Mouse (Mus musculus) forebrain, embryonic 16.5 days (tissue): ENCODE results near the gene Btbd1. TPM values are rescaled to one million over a fixed set of nuclear protein-coding genes. Genes with fewer than 3 reads are reported as not detected.

Experiments used
- ATAC-seq: fragments of 200-750 bp; cut with Nextera tagmentation; 2 replicates; pipeline ENCODE4 v1.8.0; 2017; ENCODE audit warnings: mild to moderate bottlenecking, moderate library complexity
- H3K27ac ChIP-seq: fragments of 300-500 bp; sonication (generic); 2 replicates; pipeline ENCODE4 v1.5.1; 2014; ENCODE audit warnings: low read length, control low read depth
- H3K27me3 ChIP-seq: fragments of 300-500 bp; sonication (generic); replicated peaks from 2 replicates; pipeline ENCODE4 v1.6.1; 2014; ENCODE audit warnings: low read length; ENCODE audit not compliant: control insufficient read depth, insufficient read depth
- H3K36me3 ChIP-seq: fragments of 300-500 bp; sonication (generic); 2 replicates; pipeline ENCODE4 v1.6.1; 2014; ENCODE audit not compliant: control insufficient read depth, insufficient read depth
- H3K4me1 ChIP-seq: fragments of 300-500 bp; sonication (generic); replicated peaks from 2 replicates; pipeline ENCODE4 v1.6.1; 2014; ENCODE audit warnings: low read length; ENCODE audit not compliant: control insufficient read depth, insufficient read depth
- H3K4me2 ChIP-seq: fragments of 300-500 bp; sonication (generic); 2 replicates; pipeline ENCODE4 v1.6.1; 2014; ENCODE audit warnings: mild to moderate bottlenecking, low read length, control low read depth
- H3K4me3 ChIP-seq: fragments of 300-500 bp; sonication (generic); replicated peaks from 2 replicates; pipeline ENCODE4 v1.5.1; 2014; ENCODE audit warnings: mild to moderate bottlenecking, low read length, control low read depth
- H3K9ac ChIP-seq: fragments of 300-500 bp; sonication (generic); replicated peaks from 2 replicates; pipeline ENCODE4 v1.6.1; 2014; ENCODE audit warnings: low read depth, low read length, control low read depth
- H3K9me3 ChIP-seq: fragments of 300-500 bp; sonication (generic); 2 replicates; pipeline ENCODE4 v1.6.1; 2016; ENCODE audit warnings: low read length; ENCODE audit not compliant: control insufficient read depth
- WGBS: fragments of 180-500 bp; shearing (Covaris S2); extraction: QIAGEN DNeasy Blood & Tissue Kit; methylation state at CpG from one replicate; pipeline ENCODE4 v1.1.7; 2014; 5-methylcytosine and 5-hydroxymethylcytosine counted together
- polyA plus RNA-seq: library from polyadenylated mRNA; unstranded; fragments of >200 nt; fragmentation: Nextera tagmentation; extraction: Ambion mirVana; gene quantifications from 2 replicates; pipeline ENCODE4 v1.2.1, GENCODE M21; 2015

Btbd1 gene
- polyA plus RNA-seq, 1 experiment from 2014 or later, result 99.0 TPM

GRCm38 (mm10) chr7:81854568-81855307 lies 25.5 kb upstream of the Btbd1 start:
- Histone ChIP-seq H3K27me3 (no peaks in the 10 kb centered on the region; the same call in 1 of the 2 replicates), H3K4me1 (peaks cover 9% of the 10 kb centered on the region), H3K9ac (no peak overlapping the region), H3K9me3 (no peaks in the 10 kb centered on the region), H3K4me2 (no peak overlapping the region), H3K4me3 (no peak overlapping the region), H3K36me3 (no peaks in the 10 kb centered on the region), H3K27ac (no peak overlapping the region)
- no peak for ATAC-seq
- 54% methylated on average over 8 of the region's 8 CpGs for WGBS

- Histone ChIP-seq H3K4me3 (no peak overlapping the region), H3K9ac (no peak overlapping the region), H3K4me1 (peaks cover 8% of the 10 kb centered on the region; the same call in 1 of the 2 replicates), H3K27ac (no peak overlapping the region), H3K27me3 (no peaks in the 10 kb centered on the region), H3K36me3 (no peaks in the 10 kb centered on the region), H3K4me2 (no peak overlapping the region), H3K9me3 (no peaks in the 10 kb centered on the region)
- 84% methylated on average over 3 of the region's 3 CpGs for WGBS
- no peak for ATAC-seq
Observed at GRCm38 (mm10) chr7:81851706-81852105, 22.5 kb upstream of the Btbd1 start.

GRCm38 (mm10) chr7:81850171-81850570 lies 20.9 kb upstream of the Btbd1 start:
- Histone ChIP-seq H3K9me3 (no peaks in the 10 kb centered on the region), H3K27ac (no peak overlapping the region), H3K27me3 (no peaks in the 10 kb centered on the region), H3K36me3 (no peaks in the 10 kb centered on the region), H3K4me3 (no peak overlapping the region), H3K4me2 (no peak overlapping the region), H3K9ac (no peak overlapping the region), H3K4me1 (peaks cover 8% of the 10 kb centered on the region; the same call in 1 of the 2 replicates)
- no peak for ATAC-seq
- 92% methylated on average over 6 of the region's 6 CpGs for WGBS

GRCm38 (mm10) chr7:81849633-81850032 lies 20.4 kb upstream of the Btbd1 start:
- Histone ChIP-seq H3K9me3 (no peaks in the 10 kb centered on the region), H3K4me2 (no peak overlapping the region), H3K36me3 (no peaks in the 10 kb centered on the region), H3K9ac (no peak overlapping the region), H3K27ac (no peak overlapping the region), H3K4me1 (peaks cover 5% of the 10 kb centered on the region; the same call in 1 of the 2 replicates), H3K4me3 (no peak overlapping the region), H3K27me3 (no peaks in the 10 kb centered on the region)
- WGBS, result 98% methylated on average over 7 of the region's 7 CpGs
- no peak for ATAC-seq

- WGBS, result 92% methylated on average over 5 of the region's 5 CpGs
- no peak overlapping the region for H3K9ac ChIP-seq
- no peaks in the 10 kb centered on the region for H3K9me3 ChIP-seq
- H3K27ac ChIP-seq, result no peak overlapping the region
- no peak overlapping the region for H3K4me2 ChIP-seq
- H3K27me3 ChIP-seq, result no peaks in the 10 kb centered on the region
- no peak for ATAC-seq
- H3K36me3 ChIP-seq, result no peaks in the 10 kb centered on the region
- H3K4me1 ChIP-seq, result peaks cover 4% of the 10 kb centered on the region; the same call in 1 of the 2 replicates
- no peak overlapping the region for H3K4me3 ChIP-seq
Observed at GRCm38 (mm10) chr7:81849214-81849613, 20.0 kb upstream of the Btbd1 start.

GRCm38 (mm10) chr7:81847777-81848176 lies 18.5 kb upstream of the Btbd1 start:
- Histone ChIP-seq H3K4me3 (no peak overlapping the region), H3K27me3 (no peaks in the 10 kb centered on the region), H3K36me3 (no peaks in the 10 kb centered on the region), H3K4me2 (no peak overlapping the region), H3K27ac (no peak overlapping the region), H3K4me1 (peaks cover 4% of the 10 kb centered on the region; the same call in 1 of the 2 replicates), H3K9ac (no peak overlapping the region), H3K9me3 (no peaks in the 10 kb centered on the region)
- 7% methylated on average over 4 of the region's 4 CpGs for WGBS
- peak; percentile 28; the same call in 1 of the 2 replicates for ATAC-seq

- Histone ChIP-seq H3K4me2 (no peak overlapping the region), H3K27me3 (no peaks in the 10 kb centered on the region), H3K36me3 (no peaks in the 10 kb centered on the region), H3K4me3 (no peak overlapping the region), H3K27ac (no peak overlapping the region), H3K9me3 (no peaks in the 10 kb centered on the region), H3K9ac (no peak overlapping the region), H3K4me1 (peaks cover 4% of the 10 kb centered on the region; the same call in 1 of the 2 replicates)
- 36% methylated on average over 8 of the region's 8 CpGs for WGBS
- no peak for ATAC-seq
Observed at GRCm38 (mm10) chr7:81847010-81847409, 17.8 kb upstream of the Btbd1 start.

- peaks cover 7% of the 10 kb centered on the region for H3K4me1 ChIP-seq
- no peak for ATAC-seq
Observed at GRCm38 (mm10) chr7:81846008-81846407, 16.8 kb upstream of the Btbd1 start.

GRCm38 (mm10) chr7:81845313-81845712 lies 16.1 kb upstream of the Btbd1 start:
- H3K27me3 ChIP-seq, result no peaks in the 10 kb centered on the region
- H3K4me2 ChIP-seq, result no peak overlapping the region
- no peak overlapping the region for H3K27ac ChIP-seq
- no peak overlapping the region for H3K9ac ChIP-seq
- no peak for ATAC-seq
- H3K36me3 ChIP-seq, result no peaks in the 10 kb centered on the region
- H3K4me3 ChIP-seq, result no peak overlapping the region
- H3K9me3 ChIP-seq, result no peaks in the 10 kb centered on the region
- WGBS, result 82% methylated on average over 3 of the region's 3 CpGs
- H3K4me1 ChIP-seq, result peaks cover 13% of the 10 kb centered on the region

More at GRCm38 (mm10) chr7:81846008-81846407, 16.8 kb upstream of the Btbd1 start:
- no peaks in the 10 kb centered on the region for H3K36me3 ChIP-seq
- no peak overlapping the region for H3K9ac ChIP-seq
- H3K4me3 ChIP-seq, result no peak overlapping the region
- no peak overlapping the region for H3K27ac ChIP-seq
- H3K27me3 ChIP-seq, result no peaks in the 10 kb centered on the region
- no peaks in the 10 kb centered on the region for H3K9me3 ChIP-seq
- no peak overlapping the region for H3K4me2 ChIP-seq
- WGBS, result 93% methylated on average over 8 of the region's 8 CpGs
